Mouse (Mus musculus): ENCODE measurements around the gene Cdca7. TPM values are rescaled to one million over a fixed set of nuclear protein-coding genes. Genes with fewer than 3 reads are reported as not detected.

The Cdca7 gene
- total RNA-seq (2021): 10 to 100 TPM; 22.9 to 25.7 TPM
- long read RNA-seq, experiment 1, transcript Cdca7-201 (9 exons, 2,424 nt): major isoform, 33 of 39 reads
- long read RNA-seq, experiment 1, partial matches to known transcripts: 0 of 39 reads
- long read RNA-seq, experiment 1, other reads (novel, unspliced or antisense): 6 of 39 reads
- long read RNA-seq, experiment 2, transcript Cdca7-201 (9 exons, 2,424 nt): major isoform, 49 of 69 reads
- long read RNA-seq, experiment 2, partial matches to known transcripts: 8 of 69 reads
- long read RNA-seq, experiment 2, other reads (novel, unspliced or antisense): 11 of 69 reads

DNA sequence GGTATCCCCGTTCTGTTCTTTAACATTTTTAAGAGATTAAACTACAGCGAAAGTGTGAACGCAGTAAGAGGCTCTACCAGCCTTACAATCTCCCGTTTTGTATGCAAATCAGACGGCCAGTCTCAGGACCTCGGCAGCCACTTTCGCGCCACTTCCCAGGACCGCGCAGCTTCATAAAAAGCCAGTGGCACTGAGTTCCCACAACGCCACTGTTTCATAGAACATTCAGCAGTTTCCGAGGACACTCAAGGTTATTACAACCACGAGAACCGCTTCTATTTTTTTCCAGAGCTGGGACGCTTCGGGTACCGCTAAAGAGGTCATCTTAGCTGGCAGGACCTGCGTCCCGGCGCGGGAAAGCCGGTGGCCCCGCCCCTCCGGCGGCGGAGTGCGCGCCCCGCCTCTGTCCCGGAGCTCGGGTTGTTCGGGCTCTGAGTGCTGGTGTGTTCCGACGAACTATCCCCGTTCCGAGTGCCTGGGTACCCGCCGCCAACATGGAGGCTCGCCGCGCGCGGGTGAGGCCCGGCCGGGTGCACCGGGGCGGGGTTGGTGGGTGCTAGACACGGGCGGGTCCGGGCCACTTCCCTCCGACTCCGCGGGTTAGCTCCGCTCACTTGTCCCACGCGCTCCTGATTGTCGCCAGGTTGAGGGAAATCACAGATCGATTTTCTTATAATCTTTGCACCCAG is at the start of gene Cdca7:
TSS of gene Cdca7 (plus strand) at position 363 of the 689 bp plus-strand sequence.
- DNase-seq (ENCODE audit: low spot score in 2 of 2): peak; percentile 54 to 65

DNA sequence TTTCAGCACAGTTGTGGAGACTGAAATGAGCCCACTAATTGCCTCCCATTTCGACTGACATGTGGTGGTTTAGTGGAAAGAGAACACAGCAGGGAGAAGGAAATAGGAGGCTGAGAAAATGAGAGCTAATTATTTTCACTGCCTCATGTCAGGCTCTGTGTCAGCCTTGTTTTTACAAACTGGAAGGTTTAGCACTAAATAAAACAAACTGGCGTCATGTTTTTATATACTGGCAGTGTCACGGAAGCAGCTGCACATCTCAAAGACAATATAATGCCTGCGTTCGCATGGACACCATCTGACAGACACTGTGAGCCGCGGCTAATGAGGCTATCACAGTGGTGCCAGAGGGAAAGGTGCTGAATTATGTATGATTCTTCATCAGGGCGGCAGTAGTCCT is 49.2 kb upstream of the Cdca7 start:
- no peak for DNase-seq (ENCODE audit: low spot score in 2 of 2)

DNA sequence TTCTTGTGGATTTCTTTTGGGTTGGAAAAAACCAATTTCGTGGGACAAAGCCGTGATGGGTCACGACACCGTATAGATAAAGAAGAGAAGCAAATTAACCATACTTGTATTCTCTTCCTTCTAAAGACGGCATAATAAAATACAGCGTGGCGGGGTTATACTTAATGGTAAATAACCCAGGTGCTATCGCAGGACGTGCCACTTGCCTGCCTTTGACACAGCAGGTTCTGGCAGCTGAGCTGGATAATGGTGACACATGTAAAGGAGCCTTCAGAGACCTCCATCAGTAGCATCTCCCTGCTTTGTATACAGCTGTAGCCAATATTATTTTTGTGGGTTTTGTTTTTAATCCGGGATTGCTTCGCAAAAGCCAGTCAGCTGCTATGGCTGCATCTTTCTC is 48.7 kb upstream of the Cdca7 start:
- DNase-seq (ENCODE audit: low spot score in 2 of 2): no peak

DNA sequence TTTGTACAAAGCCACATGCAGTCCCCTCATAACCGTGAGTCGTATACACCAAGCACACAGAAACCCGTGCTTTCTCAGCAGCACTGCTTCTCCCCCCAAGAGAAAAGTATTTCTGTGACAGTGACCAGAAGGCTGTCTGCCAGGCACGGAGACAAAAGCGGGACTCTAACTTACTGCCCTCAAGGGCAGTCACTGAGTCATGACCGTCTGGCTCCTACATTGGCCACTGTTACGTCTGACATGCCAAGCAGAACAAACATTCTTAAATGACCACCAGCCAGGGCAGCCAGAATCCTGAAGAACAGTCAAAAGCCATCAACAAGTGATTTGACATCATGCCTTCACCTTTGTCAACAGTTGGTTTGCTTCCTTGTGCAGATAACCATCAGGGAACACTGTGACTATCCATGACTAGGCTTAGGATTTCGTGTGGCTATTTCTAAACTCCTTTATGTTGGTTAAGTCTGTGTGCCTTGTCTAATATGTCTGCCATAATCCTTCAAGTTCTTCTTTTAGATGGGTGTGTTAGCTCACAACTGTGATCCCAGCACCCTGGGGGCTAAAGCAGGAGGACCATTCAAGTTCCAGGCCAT is 36.9 kb upstream of the Cdca7 start:
- DNase-seq (ENCODE audit: low spot score in 2 of 2): no peak

- DNase-seq (ENCODE audit: low spot score in 2 of 2): no peak
Measured at GRCm38 (mm10) chr2:72441010-72441409, 34.9 kb upstream of the Cdca7 start.

GRCm38 (mm10) chr2:72442825-72443224 is 33.1 kb upstream of the Cdca7 start:
- no peak for DNase-seq (ENCODE audit: low spot score in 2 of 2)

DNA sequence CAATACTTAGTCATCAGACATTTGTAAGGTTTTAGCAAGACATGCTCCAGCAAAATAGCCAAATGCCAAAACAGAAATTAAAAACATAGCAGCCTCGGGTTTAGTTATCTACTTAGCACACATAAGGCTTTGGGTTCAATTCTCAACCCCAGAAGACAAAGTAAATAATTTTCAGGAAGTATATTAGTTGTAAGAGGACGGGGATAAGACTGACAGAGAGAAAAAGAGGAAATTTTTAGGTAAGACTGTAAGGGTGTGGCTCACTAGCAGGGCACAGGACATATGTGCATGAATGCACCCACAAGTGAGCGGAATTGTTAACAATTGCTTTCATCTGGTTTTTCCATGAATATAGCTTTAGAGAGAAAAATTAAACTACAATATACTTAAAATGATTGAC is 32.0 kb upstream of the Cdca7 start:
- DNase-seq (ENCODE audit: low spot score in 2 of 2): no peak

GRCm38 (mm10) chr2:72446106-72446505 is 29.9 kb upstream of the Cdca7 start:
- no peak for DNase-seq (ENCODE audit: low spot score in 2 of 2)

DNA sequence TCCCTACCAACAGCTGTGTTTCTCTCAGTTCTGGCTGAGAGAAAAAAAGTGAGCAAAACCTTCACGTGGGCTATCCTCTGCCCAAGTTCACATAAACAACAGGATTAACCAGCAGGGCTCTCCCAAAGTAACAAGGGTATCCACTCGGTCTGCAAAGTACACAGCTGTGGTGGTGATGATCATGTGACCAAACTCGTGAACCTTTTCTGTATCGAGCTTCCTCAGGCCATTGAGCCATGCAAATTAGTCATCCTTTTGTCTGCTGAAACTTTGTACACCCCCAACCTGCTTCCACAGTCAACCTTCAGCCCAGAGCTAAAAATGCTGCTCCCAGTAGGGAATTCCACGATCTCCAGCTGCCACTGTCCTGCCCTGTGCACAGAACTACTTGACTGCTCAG is 29.3 kb upstream of the Cdca7 start:
- no peak for DNase-seq (ENCODE audit: low spot score in 2 of 2)

- DNase-seq (ENCODE audit: low spot score in 2 of 2): no peak
Measured at GRCm38 (mm10) chr2:72453563-72453962, 22.4 kb upstream of the Cdca7 start.

- DNase-seq (ENCODE audit: low spot score in 2 of 2): no peak
Measured at GRCm38 (mm10) chr2:72456189-72456588, 19.8 kb upstream of the Cdca7 start.

DNA sequence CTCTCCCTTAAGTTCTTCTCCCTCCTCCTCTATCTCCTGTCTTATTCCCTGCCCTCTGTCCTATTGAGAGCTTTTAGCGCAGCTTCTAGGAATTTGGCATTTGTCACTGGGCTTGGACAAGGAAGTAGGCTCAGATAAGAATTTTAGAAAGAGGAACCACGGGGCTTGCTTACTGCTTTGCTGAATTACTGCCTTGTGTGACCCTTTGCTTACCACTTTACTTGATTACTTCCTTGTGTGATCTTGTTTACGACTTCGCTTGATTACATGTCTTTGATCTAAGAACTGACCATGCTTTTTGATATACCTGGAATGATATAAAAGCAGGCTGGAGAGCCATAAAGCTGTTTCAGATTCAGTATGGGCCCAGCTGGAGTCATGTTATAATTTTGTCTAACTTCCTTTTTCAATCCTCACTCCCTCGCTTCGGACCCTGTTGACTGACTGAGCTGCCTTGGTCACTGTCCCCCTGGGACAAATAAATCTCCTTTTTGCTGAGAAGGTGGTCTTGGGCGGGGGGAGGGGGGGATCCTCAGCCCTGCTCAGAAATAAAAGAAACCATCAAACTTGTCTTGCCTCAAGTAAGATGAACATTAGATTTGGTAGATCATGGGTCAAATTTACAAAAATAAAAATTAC is 11.5 kb upstream of the Cdca7 start:
- no peak for DNase-seq (ENCODE audit: low spot score in 2 of 2)

DNA sequence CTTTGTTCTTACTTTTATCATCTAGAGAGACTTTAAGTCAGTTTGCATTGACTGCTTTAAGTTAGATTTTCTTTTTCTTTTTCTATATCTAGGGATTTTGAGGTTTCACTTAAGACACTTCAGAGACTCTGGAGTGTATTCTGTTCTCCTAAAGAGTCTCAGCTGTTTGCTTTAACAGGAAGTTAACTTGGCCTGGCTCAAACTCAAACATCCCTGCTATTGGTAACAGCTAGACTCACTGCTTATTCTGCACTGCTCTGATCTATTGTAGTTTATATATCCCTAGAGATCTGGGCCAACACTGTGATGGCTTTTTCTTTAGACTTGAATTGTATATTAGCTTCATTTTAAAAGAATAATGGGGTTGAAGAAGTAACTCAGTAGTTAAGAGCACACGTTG is 8.4 kb upstream of the Cdca7 start:
- no peak for DNase-seq (ENCODE audit: low spot score in 2 of 2)

DNA sequence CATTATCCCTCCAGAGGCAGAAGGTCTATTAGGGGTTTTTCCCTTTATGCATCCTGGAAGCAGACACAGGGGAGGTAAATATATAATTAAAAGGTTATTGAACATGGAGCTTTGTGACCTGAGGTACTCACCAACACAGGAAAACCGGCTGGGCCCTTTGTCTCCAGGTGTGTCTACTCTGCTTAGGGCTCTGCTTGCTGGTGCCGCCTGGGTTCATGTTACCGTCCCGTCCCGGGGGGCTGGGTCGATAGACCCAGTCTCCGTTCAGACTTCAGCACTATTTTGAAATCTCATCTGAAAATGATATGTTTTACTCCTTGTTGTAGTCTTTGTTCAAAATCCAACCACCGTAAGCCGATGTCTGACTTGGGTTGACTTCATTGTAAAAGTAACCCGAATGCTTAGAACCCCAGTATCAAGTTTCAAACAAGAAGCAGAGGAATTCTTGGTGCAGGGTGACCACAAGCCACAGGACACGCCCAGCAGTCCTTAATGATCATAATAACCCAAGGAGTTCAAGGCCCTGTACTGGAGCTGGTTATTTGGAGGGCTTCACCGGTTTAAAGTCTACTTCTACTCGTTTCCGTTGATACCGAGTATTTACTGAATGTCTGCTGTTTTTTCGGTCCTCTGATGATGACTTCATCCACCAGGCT is 4.4 kb upstream of the Cdca7 start:
- DNase-seq (ENCODE audit: low spot score in 2 of 2): no peak

GRCm38 (mm10) chr2:72474531-72475287 is 1.2 kb upstream of the Cdca7 start:
- no peak for DNase-seq (ENCODE audit: low spot score in 2 of 2)

DNA sequence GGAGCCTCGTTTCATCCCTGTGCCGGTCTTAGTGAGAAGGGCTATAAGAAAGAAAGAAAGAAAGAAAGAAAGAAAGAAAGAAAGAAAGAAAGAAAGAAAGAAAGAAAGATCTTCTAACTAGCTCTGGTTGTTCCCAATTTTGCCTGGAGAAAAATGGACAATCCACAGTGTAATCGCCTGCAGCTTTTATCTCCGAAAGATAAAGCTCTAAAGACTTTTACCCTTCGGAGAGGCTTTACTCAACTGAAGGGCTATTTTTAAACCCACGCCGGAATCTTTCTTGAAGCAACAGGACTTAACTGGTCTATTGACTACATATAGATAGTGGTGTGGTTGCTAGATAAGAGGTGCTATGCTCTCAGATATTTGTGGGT is 549 bp upstream of the Cdca7 start:
- DNase-seq (ENCODE audit: low spot score in 2 of 2): no peak

- no peak for DNase-seq (ENCODE audit: low spot score in 2 of 2)
Measured at GRCm38 (mm10) chr2:72476486-72477211, 690 bp downstream of the Cdca7 start.

DNA sequence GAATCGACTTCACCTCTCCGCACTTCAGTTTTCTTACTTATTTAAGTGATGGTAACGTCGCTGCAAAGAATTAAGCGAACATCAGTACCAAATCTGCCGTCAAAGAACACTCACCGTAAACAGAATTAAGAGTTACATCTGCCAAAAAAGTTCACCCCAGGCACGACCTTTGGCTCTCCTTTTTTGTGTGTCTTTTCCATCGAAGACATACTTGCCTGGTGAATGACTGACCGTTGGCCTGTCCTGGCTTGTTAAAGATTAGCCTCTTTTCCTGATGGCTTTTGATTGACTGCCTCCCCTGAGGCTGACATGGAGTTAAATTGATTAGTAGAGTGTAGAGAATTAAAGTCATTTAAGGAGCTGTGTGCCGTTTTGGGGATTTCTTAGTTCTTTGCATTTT is 1.3 kb downstream of the Cdca7 start:
- no peak for DNase-seq (ENCODE audit: low spot score in 2 of 2)

- DNase-seq (ENCODE audit: low spot score in 2 of 2): no peak
Measured at GRCm38 (mm10) chr2:72478176-72478575, 2.2 kb downstream of the Cdca7 start.

DNA sequence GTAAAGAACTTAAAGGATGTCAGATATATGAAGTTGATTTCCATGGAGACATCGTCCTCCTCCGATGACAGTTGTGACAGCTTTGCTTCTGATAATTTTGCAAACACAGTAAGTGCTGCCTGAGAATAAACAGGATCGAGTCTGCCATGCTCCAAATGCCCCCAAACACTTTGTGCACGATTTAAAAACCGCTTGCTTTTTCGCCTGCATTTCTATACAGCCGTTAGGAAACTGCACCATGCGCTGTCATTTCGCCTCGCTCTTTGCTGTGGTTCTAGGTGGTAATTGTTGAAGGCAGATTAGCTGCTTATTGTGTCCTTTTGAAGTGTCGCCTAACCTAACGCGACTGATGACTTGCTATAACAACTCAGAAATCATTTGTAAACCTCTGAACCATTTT is 3.0 kb downstream of the Cdca7 start:
- DNase-seq (ENCODE audit: low spot score in 2 of 2): no peak

All from adrenal gland, postnatal 4 days (tissue).